Mouse (Mus musculus) large intestine, adult 2 months (tissue): Measurements from ENCODE around the gene Gm17581. TPM values are rescaled to one million over a fixed set of nuclear protein-coding genes. Genes with fewer than 3 reads are reported as not detected.

Experiments
- DNase-seq: peaks from one replicate; pipeline ENCODE4 v3.0.0-alpha.2; 2012; ENCODE audit warnings: low read depth, low spot score
- WGBS: fragments of 180-500 bp; shearing (Covaris S2); methylation state at CpG from one replicate; pipeline ENCODE4 v1.1.7; 2018; 5-methylcytosine and 5-hydroxymethylcytosine counted together
- polyA plus RNA-seq: library from polyadenylated mRNA; depleted of rRNA; stranded (reverse); fragments of >200 nt; gene quantifications from 2 replicates; pipeline ENCODE4 v1.2.3, GENCODE M21; 2012; rRNA removed

Gene Gm17581
- polyA plus RNA-seq, 1 experiment = not detected

GRCm38 (mm10) chr2:155694564-155694963, 41.1 kb downstream of the Gm17581 start:
- 64% methylated on average over 2 of the region's 2 CpGs for WGBS
- no peak for DNase-seq

DNA sequence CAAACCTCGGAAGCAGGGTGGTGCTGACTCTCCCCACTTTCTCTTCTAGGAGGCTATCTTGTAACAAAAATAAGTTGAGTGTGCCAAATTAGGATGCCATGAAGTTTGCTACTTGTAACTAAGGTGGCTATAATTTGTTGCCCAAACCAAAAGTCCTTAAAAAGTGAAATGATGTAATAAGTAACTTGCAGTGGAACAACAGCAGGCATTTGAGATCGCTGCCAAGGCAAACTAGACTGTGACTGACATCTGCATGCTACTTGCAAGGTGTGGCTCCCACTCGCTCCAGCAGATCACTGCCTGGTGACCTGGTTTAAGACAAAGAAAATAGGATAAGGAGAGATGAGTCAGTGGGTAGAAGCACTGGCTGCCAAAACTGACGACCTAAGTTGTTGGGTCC, 42.5 kb downstream of the Gm17581 start:
- no peak for DNase-seq
- 57% methylated on average over 4 of the region's 4 CpGs for WGBS

- peak; percentile 84 for DNase-seq
- under 1% methylated on average over 65 of the region's 72 CpGs for WGBS
Observed at GRCm38 (mm10) chr2:155691723-155692493, 43.8 kb downstream of the Gm17581 start, which contains the start of gene Trpc4ap. TSS of gene Trpc4ap (minus strand) at chr2:155692384.

DNA sequence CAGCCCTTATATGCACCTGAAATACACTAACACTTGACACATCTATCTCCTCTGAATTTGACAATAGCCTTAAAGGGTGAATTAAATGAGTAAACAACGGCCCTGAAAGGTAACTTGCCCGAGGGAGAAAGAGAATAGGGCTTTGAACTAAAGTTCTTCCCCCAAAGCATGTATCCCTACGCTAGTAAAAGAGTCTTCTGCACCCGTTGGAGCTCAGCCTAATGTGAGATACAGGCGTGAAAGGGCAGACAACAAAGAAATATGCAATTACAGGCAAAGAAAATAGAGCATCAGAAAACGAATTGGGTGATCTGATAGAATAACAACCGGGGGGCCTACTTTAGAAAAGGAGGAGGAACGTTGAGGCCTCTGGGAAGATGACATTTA, 44.3 kb downstream of the Gm17581 start:
- WGBS = under 1% methylated on average over 8 of the region's 8 CpGs
- DNase-seq = no peak

DNA sequence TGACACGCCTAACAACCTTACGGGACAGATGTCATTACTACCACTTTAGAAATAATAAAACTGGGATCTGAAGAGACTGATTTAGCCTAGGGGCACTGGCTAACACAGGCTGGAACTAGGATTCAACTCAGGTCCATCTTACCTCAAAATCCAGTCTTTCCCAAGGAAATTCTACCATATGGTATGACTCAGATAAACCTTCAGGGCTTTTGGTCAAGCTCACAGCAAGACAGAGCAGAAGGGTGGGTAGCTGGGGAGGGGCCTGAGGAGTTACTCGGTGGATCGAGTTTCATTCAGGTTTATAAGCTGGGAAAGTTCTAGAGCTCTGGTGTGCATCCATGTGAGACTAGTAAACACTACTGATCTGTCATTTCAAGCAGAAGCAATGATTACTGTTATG, 46.5 kb downstream of the Gm17581 start:
- WGBS = 60% methylated on average over 4 of the region's 4 CpGs
- DNase-seq = no peak

- 90% methylated on average over 11 of the region's 11 CpGs for WGBS
- no peak for DNase-seq
Observed at GRCm38 (mm10) chr2:155687746-155688145, 47.9 kb downstream of the Gm17581 start.

- WGBS = 76% methylated on average over 5 of the region's 5 CpGs
- DNase-seq = no peak
Observed at GRCm38 (mm10) chr2:155686572-155686971, 49.1 kb downstream of the Gm17581 start.

Other genes with a start within 250 kb of the Gm17581 start
- gene Acss2, start 217.9 kb downstream of the Gm17581 start, polyA plus RNA-seq = 23.4 and 32.2 TPM in 2 replicates
- 4.6 and 6.0 TPM in 2 replicates for gene Ggt7, start 217.6 kb downstream of the Gm17581 start, polyA plus RNA-seq
- 76.2 and 123 TPM in 2 replicates for gene Gss, start 143.1 kb downstream of the Gm17581 start, polyA plus RNA-seq
- 0.11 and 0.12 TPM in 2 replicates for gene Myh7b, start 124.7 kb downstream of the Gm17581 start, polyA plus RNA-seq
- 96.4 and 119 TPM in 2 replicates for gene Trpc4ap, start 43.5 kb downstream of the Gm17581 start, polyA plus RNA-seq
- gene Edem2, start 6.4 kb downstream of the Gm17581 start, polyA plus RNA-seq = 67.4 and 77.2 TPM in 2 replicates
- 7.9 and 10.1 TPM in 2 replicates for gene Procr, start 15.3 kb upstream of the Gm17581 start, polyA plus RNA-seq
- gene Mmp24, start 39.5 kb upstream of the Gm17581 start, polyA plus RNA-seq = 0.33 and 1.7 TPM in 2 replicates
- 19.0 and 22.9 TPM in 2 replicates for gene BC029722, start 83.6 kb upstream of the Gm17581 start, polyA plus RNA-seq
- gene Eif6, start 91.1 kb upstream of the Gm17581 start, polyA plus RNA-seq = 288 and 346 TPM in 2 replicates
- 0.97 and 1.7 TPM in 2 replicates for gene Fam83c, start 99.0 kb upstream of the Gm17581 start, polyA plus RNA-seq
- 26.7 and 31.3 TPM in 2 replicates for gene Uqcc1, start 194.4 kb upstream of the Gm17581 start, polyA plus RNA-seq
- not detected in 2 replicates for gene Gm15557, start 204.9 kb upstream of the Gm17581 start, polyA plus RNA-seq
- gene Gdf5, start 209.5 kb upstream of the Gm17581 start, polyA plus RNA-seq = 0.10 and 0.15 TPM in 2 replicates
- gene Cep250, start 220.6 kb upstream of the Gm17581 start, polyA plus RNA-seq = 4.7 and 8.2 TPM in 2 replicates